Mouse (Mus musculus): ENCODE results near the gene Col8a2. TPM values are rescaled to one million over a fixed set of nuclear protein-coding genes. Genes with fewer than 3 reads are reported as not detected.

The Col8a2 gene
- polyA plus RNA-seq, 1 experiment: 0.62 TPM

- Histone ChIP-seq H3K27me3 (ENCODE audit: control insufficient read depth, insufficient read depth, insufficient read length) (no peaks in the 10 kb centered on the region), H3K79me2 (ENCODE audit: control insufficient read depth, insufficient read depth) (no peaks in the 10 kb centered on the region), H3ac (ENCODE audit: control insufficient read depth, insufficient read length, low read depth) (no peak overlapping the region), H3K4me3 (ENCODE audit: insufficient read depth, poor library complexity, severe bottlenecking) (no peak overlapping the region), H3K79me3 (ENCODE audit: low read depth) (no peaks in the 10 kb centered on the region), H3K36me3 (ENCODE audit: control insufficient read depth, insufficient read depth) (no peaks in the 10 kb centered on the region)
- no peak for TF ChIP-seq CEBPB (IDR thresholded peaks at IDR 0.05; ENCODE audit: low read depth)
Observed at GRCm38 (mm10) chr4:126306058-126306457, 19.5 kb downstream of the Col8a2 start.

GRCm38 (mm10) chr4:126306827-126307226, 20.2 kb downstream of the Col8a2 start:
- no peaks in the 10 kb centered on the region for H3K36me3 ChIP-seq (ENCODE audit: control insufficient read depth, insufficient read depth)
- H3K27me3 ChIP-seq (ENCODE audit: control insufficient read depth, insufficient read depth, insufficient read length): no peaks in the 10 kb centered on the region
- TF ChIP-seq USF1 (IDR thresholded peaks at IDR 0.05; ENCODE audit: low read depth): no peak
- no peak for TF ChIP-seq FOSL1 (IDR thresholded peaks at IDR 0.05; ENCODE audit: insufficient read depth, low read length, poor library complexity, severe bottlenecking)
- TF ChIP-seq MYOD1 (IDR thresholded peaks at IDR 0.05; ENCODE audit: control insufficient read depth, insufficient read length, low read depth): no peak
- no peak for TF ChIP-seq CEBPB (IDR thresholded peaks at IDR 0.05; ENCODE audit: low read depth)
- TF ChIP-seq MAX (IDR thresholded peaks at IDR 0.05): no peak
- no peak for TF ChIP-seq CTCF (IDR thresholded peaks at IDR 0.05; ENCODE audit: control insufficient read depth, insufficient read depth, insufficient read length)
- no peak for TF ChIP-seq MYOG (IDR thresholded peaks at IDR 0.05; ENCODE audit: control insufficient read depth, extremely low read depth, insufficient read length)
- no peaks in the 10 kb centered on the region for H3K79me2 ChIP-seq (ENCODE audit: control insufficient read depth, insufficient read depth)
- no peak overlapping the region for H3K4me3 ChIP-seq (ENCODE audit: insufficient read depth, poor library complexity, severe bottlenecking)
- no peaks in the 10 kb centered on the region for H3K79me3 ChIP-seq (ENCODE audit: low read depth)
- no peak overlapping the region for H3ac ChIP-seq (ENCODE audit: control insufficient read depth, insufficient read length, low read depth)

GRCm38 (mm10) chr4:126309211-126309921, 22.8 kb downstream of the Col8a2 start:
- TF ChIP-seq MYOD1 (IDR thresholded peaks at IDR 0.05; ENCODE audit: control insufficient read depth, insufficient read length, low read depth): no peak
- TF ChIP-seq CTCF (IDR thresholded peaks at IDR 0.05; ENCODE audit: control insufficient read depth, insufficient read depth, insufficient read length): peak; percentile 80
- no peak for TF ChIP-seq USF1 (IDR thresholded peaks at IDR 0.05; ENCODE audit: low read depth)
- TF ChIP-seq MAX (IDR thresholded peaks at IDR 0.05): no peak
- no peak overlapping the region for H3K4me3 ChIP-seq (ENCODE audit: insufficient read depth, poor library complexity, severe bottlenecking)
- H3K36me3 ChIP-seq (ENCODE audit: control insufficient read depth, insufficient read depth): no peaks in the 10 kb centered on the region
- no peaks in the 10 kb centered on the region for H3K79me2 ChIP-seq (ENCODE audit: control insufficient read depth, insufficient read depth)
- H3K79me3 ChIP-seq (ENCODE audit: low read depth): no peaks in the 10 kb centered on the region
- no peak overlapping the region for H3ac ChIP-seq (ENCODE audit: control insufficient read depth, insufficient read length, low read depth)
- H3K27me3 ChIP-seq (ENCODE audit: control insufficient read depth, insufficient read depth, insufficient read length): no peaks in the 10 kb centered on the region

- Histone ChIP-seq H3K36me3 (ENCODE audit: control insufficient read depth, insufficient read depth) (no peaks in the 10 kb centered on the region), H3K4me3 (ENCODE audit: insufficient read depth, poor library complexity, severe bottlenecking) (no peak overlapping the region), H3ac (ENCODE audit: control insufficient read depth, insufficient read length, low read depth) (no peak overlapping the region), H3K79me2 (ENCODE audit: control insufficient read depth, insufficient read depth) (no peaks in the 10 kb centered on the region), H3K79me3 (ENCODE audit: low read depth) (no peaks in the 10 kb centered on the region), H3K27me3 (ENCODE audit: control insufficient read depth, insufficient read depth, insufficient read length) (no peaks in the 10 kb centered on the region)
- TF ChIP-seq MYOD1 (IDR thresholded peaks at IDR 0.05; ENCODE audit: control insufficient read depth, insufficient read length, low read depth) (no peak), CTCF (IDR thresholded peaks at IDR 0.05; ENCODE audit: control insufficient read depth, insufficient read depth, insufficient read length) (peak; percentile 76), CEBPB (IDR thresholded peaks at IDR 0.05; ENCODE audit: low read depth) (no peak), MAX (IDR thresholded peaks at IDR 0.05) (no peak)
Observed at GRCm38 (mm10) chr4:126309922-126310309, 23.3 kb downstream of the Col8a2 start.

- Histone ChIP-seq H3K27me3 (ENCODE audit: control insufficient read depth, insufficient read depth, insufficient read length) (no peaks in the 10 kb centered on the region), H3K4me3 (ENCODE audit: insufficient read depth, poor library complexity, severe bottlenecking) (no peak overlapping the region), H3ac (ENCODE audit: control insufficient read depth, insufficient read length, low read depth) (no peak overlapping the region), H3K36me3 (ENCODE audit: control insufficient read depth, insufficient read depth) (peaks cover 2% of the 10 kb centered on the region), H3K79me2 (ENCODE audit: control insufficient read depth, insufficient read depth) (no peaks in the 10 kb centered on the region), H3K79me3 (ENCODE audit: low read depth) (no peaks in the 10 kb centered on the region)
- no peak for TF ChIP-seq CTCF (IDR thresholded peaks at IDR 0.05; ENCODE audit: control insufficient read depth, insufficient read depth, insufficient read length)
- no peak for TF ChIP-seq CEBPB (IDR thresholded peaks at IDR 0.05; ENCODE audit: low read depth)
- TF ChIP-seq MYOD1 (IDR thresholded peaks at IDR 0.05; ENCODE audit: control insufficient read depth, insufficient read length, low read depth): no peak
- TF ChIP-seq MAX (IDR thresholded peaks at IDR 0.05): no peak
- TF ChIP-seq MYOG (IDR thresholded peaks at IDR 0.05; ENCODE audit: control insufficient read depth, extremely low read depth, insufficient read length): no peak
- no peak for TF ChIP-seq FOSL1 (IDR thresholded peaks at IDR 0.05; ENCODE audit: insufficient read depth, low read length, poor library complexity, severe bottlenecking)
- no peak for TF ChIP-seq USF1 (IDR thresholded peaks at IDR 0.05; ENCODE audit: low read depth)
Observed at GRCm38 (mm10) chr4:126310344-126310743, 23.8 kb downstream of the Col8a2 start.

- Histone ChIP-seq H3ac (ENCODE audit: control insufficient read depth, insufficient read length, low read depth) (no peak overlapping the region), H3K79me2 (ENCODE audit: control insufficient read depth, insufficient read depth) (no peaks in the 10 kb centered on the region), H3K4me3 (ENCODE audit: insufficient read depth, poor library complexity, severe bottlenecking) (no peak overlapping the region), H3K79me3 (ENCODE audit: low read depth) (no peaks in the 10 kb centered on the region), H3K27me3 (ENCODE audit: control insufficient read depth, insufficient read depth, insufficient read length) (no peaks in the 10 kb centered on the region), H3K36me3 (ENCODE audit: control insufficient read depth, insufficient read depth) (peaks cover 15% of the 10 kb centered on the region)
- TF ChIP-seq USF1 (IDR thresholded peaks at IDR 0.05; ENCODE audit: low read depth) (no peak), MYOD1 (IDR thresholded peaks at IDR 0.05; ENCODE audit: control insufficient read depth, insufficient read length, low read depth) (no peak), MYOG (IDR thresholded peaks at IDR 0.05; ENCODE audit: control insufficient read depth, extremely low read depth, insufficient read length) (no peak), FOSL1 (IDR thresholded peaks at IDR 0.05; ENCODE audit: insufficient read depth, low read length, poor library complexity, severe bottlenecking) (no peak), CEBPB (IDR thresholded peaks at IDR 0.05; ENCODE audit: low read depth) (no peak), CTCF (IDR thresholded peaks at IDR 0.05; ENCODE audit: control insufficient read depth, insufficient read depth, insufficient read length) (no peak), MAX (IDR thresholded peaks at IDR 0.05) (no peak)
Observed at GRCm38 (mm10) chr4:126311566-126312200, 25.1 kb downstream of the Col8a2 start.
